Mouse (Mus musculus): ENCODE measurements around the gene Apbb2. TPM values are rescaled to one million over a fixed set of nuclear protein-coding genes. Genes with fewer than 3 reads are reported as not detected.

Gene Apbb2
- polyA plus RNA-seq, 1 experiment from 2014 or later, result 38.0 TPM

DNA sequence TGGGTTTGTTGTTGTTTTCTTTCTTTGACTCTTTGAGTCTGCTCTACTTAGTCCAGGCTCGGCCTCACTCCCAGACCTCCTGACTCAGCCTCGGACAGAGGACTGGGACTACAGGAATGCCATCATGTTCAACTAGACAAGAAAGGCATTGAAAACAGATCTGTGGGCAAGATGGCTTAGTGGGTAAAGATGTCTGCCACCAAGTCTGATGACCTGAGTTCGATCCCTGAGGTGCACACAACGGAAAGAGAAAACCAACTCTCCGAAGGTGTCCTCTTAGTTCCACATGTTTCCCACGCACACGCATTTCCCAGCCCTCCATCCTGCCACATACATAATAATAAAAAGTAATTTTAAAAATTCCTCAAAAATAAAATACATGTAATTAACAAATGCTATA lies 106.1 kb downstream of the Apbb2 start:
- DNase-seq (ENCODE audit: low read depth, low spot score), result no peak
- TF ChIP-seq CTCF (IDR thresholded peaks at IDR 0.05), result no peak
- in situ Hi-C loops (cut with MboI; ENCODE audit: low pct_unique_long_range_greater_than_20kb), result no loop called here
- POLR2A ChIA-PET, result no interaction called here
- H3K27me3 ChIP-seq, result no peaks in the 10 kb centered on the region
- ATAC-seq, result no peak
- CTCF ChIA-PET, result no interaction called here

DNA sequence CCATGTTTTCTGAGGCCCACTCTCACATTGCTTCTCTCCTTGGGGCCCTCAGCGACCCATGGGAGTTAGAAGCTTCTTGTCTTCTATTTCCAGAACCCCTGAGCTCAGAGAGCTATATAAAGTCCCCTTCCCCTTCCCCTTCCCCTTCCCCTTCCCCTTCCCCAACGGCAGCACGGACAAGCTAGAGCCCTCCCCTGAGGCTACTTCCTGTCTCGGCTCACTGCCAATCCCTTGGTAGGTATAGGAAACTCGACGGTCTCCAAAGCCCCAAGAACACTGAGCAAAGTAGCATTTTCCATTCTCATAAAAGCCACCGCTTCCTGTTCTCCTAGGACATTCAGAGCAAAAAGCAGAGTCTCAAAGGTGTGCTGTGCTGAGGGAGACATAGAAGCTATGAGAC lies 107.9 kb downstream of the Apbb2 start:
- DNase-seq (ENCODE audit: low read depth, low spot score) (no peak), ATAC-seq (no peak)
- ChIA-PET POLR2A (no interaction called here), CTCF (no interaction called here)
- H3K27me3 ChIP-seq, result no peaks in the 10 kb centered on the region
- no peak for TF ChIP-seq CTCF (IDR thresholded peaks at IDR 0.05)
- in situ Hi-C loops (cut with MboI; ENCODE audit: low pct_unique_long_range_greater_than_20kb), result no loop called here

DNA sequence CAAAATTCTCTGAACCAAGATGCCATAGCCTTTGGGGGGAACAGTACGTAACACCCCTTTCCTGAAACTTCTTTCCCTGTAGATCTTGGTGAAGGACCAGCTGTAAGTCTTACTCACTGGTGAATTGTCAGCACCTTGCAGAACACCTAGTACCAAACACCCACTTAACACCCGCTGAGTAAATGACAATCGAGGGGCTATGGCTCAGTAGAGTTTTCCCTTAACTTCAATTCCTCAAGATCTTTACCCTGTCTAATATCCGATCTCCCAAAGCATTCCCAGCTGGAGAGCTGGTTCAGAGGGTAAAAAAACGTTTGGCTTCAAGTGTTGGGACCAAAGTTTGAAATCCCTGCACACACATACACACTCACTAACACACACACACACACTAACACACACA lies 109.4 kb downstream of the Apbb2 start:
- POLR2A ChIA-PET, result no interaction called here
- no peaks in the 10 kb centered on the region for H3K27me3 ChIP-seq
- CTCF ChIA-PET, result interaction anchor here (0.6 to 1.5 kb wide), 3 partner anchors 10 to 37 kb away, joined by 3 to 5 read pairs (median 3); no protein-coding TSS in a partner anchor
- DNase-seq (ENCODE audit: low read depth, low spot score) (no peak), ATAC-seq (no peak)
- no peak for TF ChIP-seq CTCF (IDR thresholded peaks at IDR 0.05)
- in situ Hi-C loops (cut with MboI; ENCODE audit: low pct_unique_long_range_greater_than_20kb), result no loop called here

DNA sequence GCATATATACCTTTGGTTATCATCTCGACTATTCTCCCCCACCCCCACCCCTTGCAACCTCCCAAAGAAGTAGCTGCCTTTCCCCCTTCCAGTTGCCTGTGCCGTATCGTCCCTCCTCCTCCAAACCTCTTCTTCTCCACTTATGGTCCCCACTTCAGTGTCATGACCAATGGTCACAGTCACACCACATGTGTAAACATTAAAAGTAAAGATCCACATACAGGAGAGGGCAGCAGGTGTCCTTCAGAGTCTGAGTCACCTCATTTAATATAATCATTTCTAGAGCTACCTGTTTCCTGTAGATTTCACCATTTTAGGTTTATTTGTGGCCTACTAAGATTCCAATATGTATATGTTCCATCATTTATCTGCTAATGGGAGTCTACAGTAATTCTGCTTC lies 113.0 kb downstream of the Apbb2 start:
- DNase-seq (ENCODE audit: low read depth, low spot score), result no peak
- in situ Hi-C loops (cut with MboI; ENCODE audit: low pct_unique_long_range_greater_than_20kb), result no loop called here
- CTCF ChIA-PET, result interaction anchor here (1.1 to 1.2 kb wide), 2 partner anchors 33 to 39 kb away, joined by 3 read pairs; no protein-coding TSS in a partner anchor
- H3K27me3 ChIP-seq, result no peaks in the 10 kb centered on the region
- TF ChIP-seq CTCF (IDR thresholded peaks at IDR 0.05), result no peak
- ATAC-seq, result no peak
- POLR2A ChIA-PET, result no interaction called here

DNA sequence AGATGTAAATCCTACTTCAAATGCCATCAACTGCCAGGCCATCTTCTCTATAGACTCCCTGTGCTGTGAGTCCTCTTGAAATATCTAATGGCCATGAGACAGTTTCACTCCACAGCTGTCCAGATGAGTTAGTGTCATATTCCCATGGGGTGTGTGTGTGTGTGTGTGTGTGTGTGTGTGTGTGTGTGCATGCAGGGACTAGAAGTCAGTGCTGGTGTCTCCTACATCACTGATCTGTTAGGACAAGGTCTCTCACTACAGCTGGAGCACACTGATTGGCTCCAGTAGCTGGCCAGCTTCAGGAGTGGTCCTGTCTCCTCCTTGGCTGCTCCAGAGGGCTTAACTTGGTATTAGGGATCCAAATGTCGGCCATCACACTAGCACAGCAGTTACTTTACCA lies 113.5 kb downstream of the Apbb2 start:
- no peaks in the 10 kb centered on the region for H3K27me3 ChIP-seq
- DNase-seq (ENCODE audit: low read depth, low spot score), result no peak
- ChIA-PET POLR2A (no interaction called here), CTCF (interaction anchor here (1.1 to 1.2 kb wide), 2 partner anchors 34 to 40 kb away, joined by 3 read pairs; no protein-coding TSS in a partner anchor)
- ATAC-seq, result no peak
- in situ Hi-C loops (cut with MboI; ENCODE audit: low pct_unique_long_range_greater_than_20kb), result no loop called here
- TF ChIP-seq CTCF (IDR thresholded peaks at IDR 0.05), result no peak

DNA sequence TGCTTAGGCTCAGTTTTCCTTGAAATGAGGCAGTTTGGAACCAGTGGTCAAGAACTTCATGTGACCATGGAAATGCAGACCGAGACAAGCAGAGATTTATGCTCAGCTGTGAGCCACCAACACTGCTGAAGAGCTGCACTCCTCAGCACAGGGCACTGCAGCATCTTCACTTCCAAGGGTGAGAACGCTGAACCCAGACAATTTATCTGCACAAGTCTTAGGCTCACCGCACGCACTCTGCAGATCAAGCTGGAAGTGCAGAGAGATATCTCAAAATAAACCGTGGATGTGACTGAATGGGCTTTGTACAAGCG lies 114.2 kb downstream of the Apbb2 start:
- no peak for TF ChIP-seq CTCF (IDR thresholded peaks at IDR 0.05)
- H3K27me3 ChIP-seq, result no peaks in the 10 kb centered on the region
- in situ Hi-C loops (cut with MboI; ENCODE audit: low pct_unique_long_range_greater_than_20kb), result no loop called here
- DNase-seq (ENCODE audit: low read depth, low spot score), result no peak
- no peak for ATAC-seq
- CTCF ChIA-PET, result interaction anchor here (1.2 to 1.6 kb wide), 2 partner anchors 15 to 82 kb away, joined by 3 to 7 read pairs; no protein-coding TSS in a partner anchor
- POLR2A ChIA-PET, result no interaction called here

DNA sequence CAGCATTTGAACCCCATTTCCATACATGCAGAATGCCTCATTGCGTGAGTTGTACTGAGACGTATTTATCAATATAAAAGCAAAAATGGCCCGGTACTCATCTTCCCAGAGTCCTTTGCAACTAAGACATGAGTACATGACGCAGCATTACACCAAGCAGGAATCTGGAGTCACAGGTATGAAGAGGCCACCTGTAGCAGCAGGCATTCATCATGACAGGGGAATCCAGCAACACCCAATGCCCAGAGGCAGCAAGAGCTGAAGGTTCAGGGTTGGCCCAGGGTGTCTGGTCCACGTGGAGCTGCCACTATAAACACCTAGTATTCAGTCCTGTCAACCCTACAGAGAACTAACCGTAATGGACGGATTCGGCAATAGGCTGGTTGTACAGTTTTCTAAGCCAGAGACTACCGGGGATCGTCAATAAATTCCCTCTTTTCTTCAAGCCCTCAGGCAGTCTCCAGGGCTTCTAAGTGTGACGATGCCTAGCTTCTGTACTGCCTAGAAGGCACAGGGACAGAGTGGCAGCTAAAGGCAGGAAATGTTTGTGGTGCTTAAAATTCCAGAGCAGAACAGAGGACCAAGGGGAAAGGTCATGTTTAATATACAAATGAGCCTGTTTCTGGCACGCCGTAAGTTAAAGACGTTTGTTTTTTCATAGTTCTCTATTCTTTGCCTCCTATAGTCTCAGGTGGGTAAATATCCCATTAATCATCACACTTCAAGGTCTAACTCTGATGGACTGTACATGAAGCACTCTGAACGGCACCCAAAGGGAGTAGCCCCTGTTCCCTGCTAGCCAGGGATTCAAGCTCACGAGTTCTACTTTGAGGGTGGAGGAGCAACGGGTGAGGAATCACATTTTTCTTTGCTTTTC lies 114.8 kb downstream of the Apbb2 start:
- no peak for ATAC-seq
- DNase-seq (ENCODE audit: low read depth, low spot score), result no peak
- TF ChIP-seq CTCF (IDR thresholded peaks at IDR 0.05), result no peak
- no peaks in the 10 kb centered on the region for H3K27me3 ChIP-seq
- ChIA-PET CTCF (interaction anchor here (1.2 to 1.6 kb wide), 3 partner anchors 15 to 115 kb away, joined by 3 to 7 read pairs (median 6); partner anchors contain the start of gene Apbb2), POLR2A (no interaction called here)
- in situ Hi-C loops (cut with MboI; ENCODE audit: low pct_unique_long_range_greater_than_20kb), result no loop called here

DNA sequence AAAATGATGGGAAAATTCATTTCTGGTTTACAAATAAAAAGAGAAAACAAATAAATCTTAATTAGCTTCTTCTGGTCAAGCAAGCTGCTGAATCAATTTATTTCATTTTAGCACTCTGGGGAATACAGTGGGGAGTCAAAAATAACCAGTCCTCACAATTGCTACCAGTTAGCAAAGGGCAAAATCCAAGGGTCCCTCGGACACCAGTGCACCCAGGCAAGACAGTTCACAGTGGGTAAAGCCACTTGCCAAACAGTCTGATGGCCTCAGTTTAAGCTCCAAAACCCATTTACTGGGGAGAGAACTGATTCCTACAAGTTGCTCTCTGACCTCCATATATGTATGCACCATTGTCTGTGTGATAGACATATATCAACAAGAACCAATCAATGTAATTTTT lies 115.6 kb downstream of the Apbb2 start:
- ChIA-PET CTCF (interaction anchor here (1.4 to 2.0 kb wide), 3 partner anchors 16 to 115 kb away, joined by 4 to 7 read pairs (median 6); partner anchors contain the start of gene Apbb2), POLR2A (interaction anchor here (0.6 kb wide), 1 partner anchor 17 kb away, joined by 3 read pairs; no protein-coding TSS in a partner anchor)
- ATAC-seq, result no peak
- in situ Hi-C loops (cut with MboI; ENCODE audit: low pct_unique_long_range_greater_than_20kb), result no loop called here
- TF ChIP-seq CTCF (IDR thresholded peaks at IDR 0.05), result no peak
- H3K27me3 ChIP-seq, result no peaks in the 10 kb centered on the region
- DNase-seq (ENCODE audit: low read depth, low spot score), result no peak

DNA sequence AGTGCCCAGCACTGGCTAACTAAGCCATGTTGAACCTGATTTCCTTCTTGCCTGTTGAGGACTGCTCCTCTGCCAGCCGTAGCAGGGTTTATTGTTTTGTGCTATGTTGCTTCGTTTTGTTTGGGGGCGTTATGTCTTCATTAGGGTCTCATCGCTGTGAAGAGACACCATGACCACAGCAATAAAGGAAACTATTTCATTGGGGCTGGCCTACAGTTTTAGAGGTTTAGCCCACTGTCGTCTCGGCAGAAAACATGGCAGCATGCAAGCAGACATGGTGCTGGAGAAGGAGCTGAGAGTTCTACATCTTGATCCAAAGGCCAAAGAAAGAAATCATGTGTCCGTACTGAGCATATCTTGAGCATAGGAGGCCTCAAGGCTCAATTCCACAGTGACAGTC lies 119.0 kb downstream of the Apbb2 start:
- in situ Hi-C loops (cut with MboI; ENCODE audit: low pct_unique_long_range_greater_than_20kb), result loop anchor here (5.0 kb wide), 1 partner anchor 113 kb away; no protein-coding TSS in a partner anchor
- ChIA-PET CTCF (no interaction called here), POLR2A (no interaction called here)
- ATAC-seq (no peak), DNase-seq (ENCODE audit: low read depth, low spot score) (no peak)
- no peaks in the 10 kb centered on the region for H3K27me3 ChIP-seq
- TF ChIP-seq CTCF (IDR thresholded peaks at IDR 0.05), result no peak

DNA sequence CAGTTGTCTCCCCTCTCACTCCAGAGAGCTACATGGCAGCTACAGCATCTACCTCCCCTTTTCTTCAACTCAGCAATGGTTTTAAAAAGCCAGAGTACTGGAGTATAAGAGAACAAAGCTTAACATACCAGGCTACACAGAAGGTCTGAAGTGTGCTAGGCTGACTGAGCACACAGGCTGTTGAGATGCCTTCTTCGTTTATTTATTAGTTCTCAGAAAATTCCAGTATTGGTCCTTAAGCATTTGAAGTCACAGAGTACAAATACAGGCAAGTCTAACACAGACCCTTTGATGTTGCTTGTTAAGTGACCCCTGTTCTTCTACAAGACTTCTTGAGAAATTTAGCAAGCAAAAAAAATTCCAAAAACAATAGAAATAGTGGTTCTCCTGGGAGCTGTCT lies 120.4 kb downstream of the Apbb2 start:
- H3K27me3 ChIP-seq, result no peaks in the 10 kb centered on the region
- CTCF ChIA-PET, result interaction anchor here (0.6 to 1.7 kb wide), 6 partner anchors 18 to 119 kb away, joined by 3 to 6 read pairs (median 4); no protein-coding TSS in a partner anchor
- ATAC-seq (no peak), DNase-seq (ENCODE audit: low read depth, low spot score) (no peak)
- POLR2A ChIA-PET, result interaction anchor here (0.6 to 2.8 kb wide), 4 partner anchors 21 to 120 kb away, joined by 3 to 10 read pairs (median 4); partner anchors contain the start of gene Apbb2
- in situ Hi-C loops (cut with MboI; ENCODE audit: low pct_unique_long_range_greater_than_20kb), result loop anchor here (5.0 kb wide), 1 partner anchor 114 kb away; no protein-coding TSS in a partner anchor
- no peak for TF ChIP-seq CTCF (IDR thresholded peaks at IDR 0.05)
